Comparison of ENCODE assay signal across 15 mouse cellular contexts in genomic region chr13:20163339-20163954, GRCm38 (mm10).
A peak's percentile ranks its signal among the peaks of the same experiment; 100 is the strongest.
DNase-seq lines count a peak whose midpoint lies in the region; ATAC-seq and TF ChIP-seq lines count a peak whose summit lies in the region.
"Had no signal": no experiment of that assay in that cellular context is flagged by ENCODE, and none has a peak within 500 bp of the region (broad histone marks: within the 10 kb centered on the region; RNA-seq: fewer than 3 reads in every experiment).

No protein-coding gene starts in this region.

- H3K36me3 ChIP-seq in liver, embryonic 14.5 days (replicated peaks; ENCODE audit: control insufficient read depth, insufficient read depth, low read depth) = no peaks in the 10 kb centered on the region
- H3K36me3 ChIP-seq in forebrain, embryonic 13.5 days (ENCODE audit: poor library complexity, severe bottlenecking) = no peaks in the 10 kb centered on the region

- WGBS in liver, embryonic 14.5 days (ENCODE audit: insufficient replicate concordance) = 10% methylated on average over 10 of the region's 10 CpGs
- WGBS in forebrain, embryonic 13.5 days = 88% methylated on average over 10 of the region's 10 CpGs

- H3K4me3 ChIP-seq in liver, embryonic 14.5 days (ENCODE audit: insufficient read depth in 1 of 2, low read depth in 2 of 2, low read length in 2 of 2) = no peak overlapping the region
- H3K4me3 ChIP-seq in forebrain, embryonic 13.5 days = no peak overlapping the region

- no peaks in the 10 kb centered on the region for H3K9me3 ChIP-seq in liver, embryonic 14.5 days (ENCODE audit: control insufficient read depth, low read length)
- H3K9me3 ChIP-seq in forebrain, embryonic 13.5 days (replicated peaks) = no peaks in the 10 kb centered on the region

- peak overlapping the region; percentile 80 for H3K27ac ChIP-seq in liver, embryonic 14.5 days
- no peak overlapping the region for H3K27ac ChIP-seq in forebrain, embryonic 13.5 days

- TF ChIP-seq EP300 in liver, embryonic 14.5 days (IDR thresholded peaks at IDR 0.05; ENCODE audit: low read depth) = peak; percentile 76

- intact Hi-C loops in heart, postnatal 36 days (cut with DNase I) = no loop called here

- DNase-seq in heart, adult 11 months = peak; percentile 82
- DNase-seq in heart, postnatal 36 days = no peak
- DNase-seq in CD4-positive helper T cell, adult 2 months (ENCODE audit: low read depth, low spot score) = peak; percentile 19
- DNase-seq in liver, embryonic 14.5 days (ENCODE audit: low read depth in 3 of 3, low spot score in 3 of 3) = peak; percentile 52 to 75 (median 55)
- DNase-seq in ovary, postnatal 10 days (ENCODE audit: low spot score) = no peak
- no peak for DNase-seq in layer of hippocampus, adult 18-20 months (ENCODE audit: low spot score in 2 of 2)
- DNase-seq: cerebellum, adult 11-12 months; embryo, embryonic 11 days; kidney, postnatal 10 days; layer of hippocampus, postnatal 36 days; lung, postnatal 36 days; thymus, postnatal 4 days had no signal

- peak; percentile 21; the same call in 1 of the 2 replicates for ATAC-seq in granulocyte monocyte progenitor cell, adult 5-6 weeks (replicated peaks; ENCODE audit: poor library complexity, severe bottlenecking)
- ATAC-seq in liver, embryonic 14.5 days (ENCODE audit: insufficient read depth) = peak; percentile 83
- no peak for ATAC-seq in forebrain, embryonic 13.5 days
- ATAC-seq: hindbrain, embryonic 16.5 days had no signal

- no peaks in the 10 kb centered on the region for H3K27me3 ChIP-seq in liver, embryonic 14.5 days (ENCODE audit: control insufficient read depth, insufficient read depth, low read length)
- H3K27me3 ChIP-seq in forebrain, embryonic 13.5 days = no peaks in the 10 kb centered on the region

- no peak for TF ChIP-seq CTCF in liver, embryonic 14.5 days (IDR thresholded peaks at IDR 0.05; ENCODE audit: low read depth)

- H3K4me2 ChIP-seq in liver, embryonic 14.5 days (ENCODE audit: low read depth) = peak overlapping the region; percentile 67
- no peak overlapping the region for H3K4me2 ChIP-seq in forebrain, embryonic 13.5 days

- H3K9ac ChIP-seq in liver, embryonic 14.5 days (replicated peaks) = peak overlapping the region; percentile 56
- H3K9ac ChIP-seq in forebrain, embryonic 13.5 days = no peak overlapping the region

- peaks cover 32 to 36% of the 10 kb centered on the region in 2 experiments for H3K4me1 ChIP-seq in liver, embryonic 14.5 days (replicated peaks; ENCODE audit: control insufficient read depth in 2 of 2, insufficient read depth in 2 of 2, low read length in 1 of 2)
- no peaks in the 10 kb centered on the region for H3K4me1 ChIP-seq in forebrain, embryonic 13.5 days

Comparison
In these comparisons a context has a peak if more than half of its experiments do, and no peak if none do; other contexts are left out.
1. DNase-seq: peak in heart, adult 11 months (single experiment), CD4-positive helper T cell, adult 2 months (single experiment) and liver, embryonic 14.5 days (3 of 3); none in heart, postnatal 36 days (0 of 2), ovary, postnatal 10 days (single experiment) and layer of hippocampus, adult 18-20 months (0 of 2).